Mouse (Mus musculus) embryo, embryonic 11.5 days (tissue): Measurements from ENCODE around the gene Glrx.
A peak's percentile ranks its signal among the peaks of the same experiment; 100 is the strongest.
"Not testable (repeated sequence)": the region's sequence is repeated elsewhere in the genome, so short reads cannot be mapped to it uniquely, and the experiment has no call there.

Source experiments
- DNase-seq: peaks from one replicate; pipeline ENCODE4 v3.0.0-alpha.2; 2012; ENCODE audit warnings: low read depth, low spot score

Gene Glrx

DNA sequence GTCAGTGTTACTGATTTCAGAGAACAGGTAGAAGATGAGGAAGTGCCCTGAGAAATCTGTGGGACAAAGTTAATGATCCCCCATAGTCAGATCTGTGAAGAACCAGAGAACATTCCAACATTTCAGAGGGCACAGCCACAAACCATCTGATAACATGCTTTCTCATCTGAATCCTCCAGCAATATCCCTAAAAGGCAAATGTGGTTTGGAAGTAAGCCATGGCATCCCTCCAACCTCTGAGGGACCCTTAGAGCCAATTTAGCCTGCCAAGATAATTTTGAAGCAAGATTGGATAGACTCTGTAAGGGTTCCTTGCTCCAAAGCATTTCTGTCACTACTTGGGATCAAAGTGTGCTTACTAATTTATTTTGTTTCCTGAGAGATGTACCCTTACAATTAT, 6.2 kb upstream of the Glrx start:
- DNase-seq = no peak

DNA sequence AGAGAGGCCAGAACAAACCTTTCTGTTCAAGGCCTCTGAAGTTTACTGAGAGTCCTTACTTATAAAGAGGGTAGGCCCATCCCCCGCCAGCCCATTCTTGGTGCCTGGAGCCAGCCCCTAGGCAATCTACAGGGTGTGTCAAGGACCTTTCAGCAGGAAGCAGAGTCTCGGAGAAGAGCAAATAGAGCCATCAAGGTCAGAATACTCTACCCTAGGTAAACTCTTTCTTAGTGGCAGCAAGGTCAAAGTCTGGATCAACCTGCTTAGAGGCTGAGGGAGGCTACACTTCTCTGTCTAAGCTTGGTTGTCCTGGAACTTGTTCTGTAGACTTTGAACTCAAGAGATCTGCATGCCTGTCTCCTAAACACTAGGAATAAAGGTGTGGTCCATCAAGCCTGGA, 4.2 kb upstream of the Glrx start:
- no peak for DNase-seq

DNA sequence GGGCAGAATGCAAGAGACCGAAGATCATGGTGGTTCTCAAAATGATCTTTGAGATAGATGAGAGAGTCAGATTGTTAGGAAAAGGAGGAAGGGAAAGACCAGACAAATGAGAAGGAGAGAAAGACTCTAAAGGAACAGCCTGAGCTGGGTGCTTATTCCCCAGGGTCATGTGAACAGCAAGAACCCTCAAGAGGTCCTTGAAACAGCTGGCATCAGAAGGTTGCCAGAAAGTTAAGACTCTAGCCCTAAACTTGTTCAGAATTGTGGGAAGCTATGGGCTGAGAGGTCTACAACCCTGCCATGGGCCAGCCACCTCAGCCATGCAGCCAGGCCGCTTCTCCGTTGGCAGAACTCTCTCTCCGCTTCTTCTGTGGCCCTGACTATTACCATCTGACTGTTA, 1.2 kb upstream of the Glrx start:
- DNase-seq = no peak

DNA sequence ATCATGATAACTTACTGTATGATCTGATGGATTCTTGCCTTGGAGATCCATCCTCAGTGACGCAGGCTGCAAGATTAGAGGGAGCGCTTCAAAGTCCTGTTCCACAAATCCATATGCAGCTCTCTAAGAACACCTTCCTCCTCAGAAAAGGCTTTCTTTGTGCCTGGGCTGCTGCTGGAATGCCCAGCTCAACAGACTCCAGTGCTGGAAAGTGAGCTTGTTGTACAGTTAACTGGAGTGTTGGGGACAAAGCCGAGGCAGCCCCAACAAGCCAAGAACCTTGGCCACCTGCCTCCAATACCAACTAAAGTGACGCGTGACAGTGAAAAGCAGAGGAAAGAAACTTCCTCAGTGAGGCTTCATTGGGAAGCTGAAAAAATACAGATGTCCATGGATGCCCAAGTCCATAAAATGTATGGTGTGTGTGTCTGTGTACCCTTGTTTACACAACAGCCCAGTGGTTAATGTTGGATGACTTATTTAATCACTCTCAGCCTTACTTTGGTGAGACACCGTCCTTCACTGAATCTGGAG, 1.2 kb downstream of the Glrx start:
- DNase-seq = no peak

DNA sequence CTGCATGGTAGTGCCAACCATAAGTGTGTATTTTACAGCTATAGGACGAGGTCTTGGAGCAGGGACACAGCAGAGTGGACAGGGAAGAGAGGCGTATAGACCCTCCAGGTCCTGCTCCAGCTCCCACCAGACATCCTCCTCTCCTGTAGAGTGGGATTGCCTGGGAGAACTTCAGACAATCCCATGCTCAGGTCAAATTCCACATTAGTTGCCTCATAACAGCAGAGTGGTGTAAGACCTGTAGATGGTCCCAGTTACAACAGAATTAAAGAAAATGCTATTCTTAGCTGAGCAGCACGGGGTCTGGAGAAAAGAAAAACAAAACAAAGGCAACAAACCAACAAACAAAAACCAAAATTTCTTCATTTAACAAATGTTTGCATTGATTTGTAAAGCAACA, 2.3 kb downstream of the Glrx start:
- no peak for DNase-seq

DNA sequence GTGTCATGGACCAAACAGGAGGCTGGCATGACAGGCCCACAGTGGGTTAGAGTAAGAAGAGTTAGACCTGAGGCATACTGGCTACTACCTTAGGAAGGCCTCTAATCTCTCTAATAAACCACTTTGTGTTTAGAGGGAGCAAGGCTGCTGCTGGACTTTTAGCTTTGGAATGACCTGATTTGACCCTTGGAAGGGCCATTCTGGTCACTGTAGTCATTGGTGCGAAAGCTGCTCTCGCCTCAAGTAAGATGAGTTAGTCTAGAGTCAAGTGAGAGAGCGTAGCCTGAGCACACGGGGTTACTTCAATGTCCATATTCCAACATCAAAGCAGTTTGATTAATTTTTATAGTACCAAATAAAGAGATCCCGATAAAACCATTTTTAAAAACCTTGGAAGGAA, 3.7 kb downstream of the Glrx start:
- DNase-seq = no peak

DNA sequence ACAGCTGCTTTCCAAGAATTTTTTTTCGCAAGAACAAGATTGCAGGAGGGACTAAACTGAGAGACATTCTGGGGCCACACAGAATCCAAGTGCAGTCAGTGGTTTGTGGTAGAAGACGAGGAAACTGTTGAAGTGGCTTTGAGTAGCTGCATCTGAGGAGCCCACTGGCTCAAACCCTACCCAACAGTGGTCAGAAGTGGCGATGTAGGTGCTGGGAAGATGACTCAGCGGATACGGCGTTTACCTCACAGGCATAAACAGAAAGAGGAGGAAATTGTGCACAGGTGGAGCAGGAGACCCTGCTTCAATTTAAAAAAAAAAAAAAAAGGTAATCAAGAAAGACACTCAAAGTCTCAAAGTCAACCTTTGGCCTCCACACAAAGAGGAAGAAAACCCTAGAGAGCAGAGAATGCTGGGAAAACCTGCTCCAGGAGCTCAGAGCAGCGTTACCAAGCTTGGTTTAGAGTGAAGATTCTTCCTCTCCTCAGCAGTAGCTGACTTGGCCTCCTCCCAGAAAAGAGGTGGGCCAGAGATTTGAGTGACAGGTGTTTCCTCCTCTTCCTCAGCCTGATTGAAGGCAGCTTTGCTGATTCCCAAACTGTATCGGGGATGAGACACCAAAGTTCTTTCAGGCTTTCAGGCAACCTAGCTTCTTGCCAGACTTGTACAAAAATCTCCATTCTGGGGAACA, 4.5 kb downstream of the Glrx start:
- DNase-seq = no peak

- no peak for DNase-seq
Measured at GRCm38 (mm10) chr13:75844833-75845518, 5.3 kb downstream of the Glrx start.

DNA sequence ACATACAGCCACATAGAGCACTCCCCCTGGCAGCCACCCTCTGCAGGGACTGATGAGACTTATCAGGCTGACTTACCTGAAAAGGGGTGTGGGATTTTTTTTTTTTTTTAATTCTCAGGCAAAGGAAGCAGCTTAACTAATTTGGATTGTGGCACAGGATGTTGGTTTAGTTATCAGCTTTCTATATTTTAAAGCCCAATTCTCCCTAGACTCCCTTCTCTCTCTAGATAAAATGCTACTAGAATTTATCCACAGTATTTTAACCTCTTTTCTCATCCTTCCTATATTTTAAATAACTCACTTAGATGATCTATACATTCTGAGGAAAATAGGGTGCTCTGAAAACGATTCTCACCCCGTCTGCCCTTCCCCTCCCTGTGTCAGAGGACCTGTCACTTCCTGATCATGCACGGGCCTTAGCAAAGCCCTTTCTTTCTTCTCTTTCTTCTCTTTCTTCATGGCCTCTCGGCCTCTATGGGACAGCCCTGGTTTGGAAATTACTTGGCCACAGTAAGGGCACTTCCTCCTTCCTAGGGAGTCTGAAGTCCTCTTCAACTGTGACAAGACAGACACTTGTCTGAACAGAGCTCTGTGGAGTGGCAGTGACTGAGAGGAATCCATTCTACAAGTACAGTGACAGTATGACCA, 6.0 kb downstream of the Glrx start:
- no peak for DNase-seq

GRCm38 (mm10) chr13:75847027-75847426, 7.4 kb downstream of the Glrx start:
- DNase-seq = no peak

DNA sequence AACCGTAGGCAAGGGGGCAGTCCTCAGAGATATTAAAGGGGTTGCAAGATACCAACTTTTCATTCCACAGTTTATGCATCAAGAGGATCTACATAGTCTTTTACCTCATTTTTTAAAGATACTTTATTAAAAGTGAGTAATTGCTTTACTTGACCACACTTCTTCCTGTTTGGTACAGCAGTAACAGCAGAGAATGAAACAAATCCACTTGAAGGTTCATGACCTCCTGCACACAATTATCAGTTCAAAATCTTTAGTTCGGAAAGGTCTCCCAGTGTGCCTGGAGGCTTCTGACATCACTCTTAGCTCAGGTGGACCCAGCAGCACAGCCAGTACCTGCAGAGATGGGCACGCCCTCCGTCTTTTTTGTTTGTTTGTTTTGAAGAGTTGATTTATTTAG, 12.4 kb downstream of the Glrx start:
- no peak for DNase-seq

DNA sequence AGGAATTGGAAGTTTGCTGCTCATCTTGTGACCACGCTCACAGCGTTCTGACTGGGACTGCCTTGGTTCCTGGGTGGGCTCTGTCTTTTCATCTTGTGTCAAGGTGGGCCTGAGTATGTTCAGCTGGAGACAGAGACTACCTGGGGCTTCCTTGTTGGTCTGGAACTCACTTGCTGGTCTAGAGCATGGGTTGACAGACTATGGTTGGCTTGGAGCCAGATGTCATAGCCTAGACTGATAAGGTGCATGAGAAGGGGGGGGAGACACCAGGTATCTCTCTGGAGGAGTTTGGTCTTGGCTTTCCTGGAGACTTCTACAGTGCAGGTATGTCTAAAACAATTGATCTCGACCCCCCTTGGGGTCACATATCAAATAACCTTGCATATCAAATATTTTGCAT, 13.4 kb downstream of the Glrx start:
- no peak for DNase-seq

GRCm38 (mm10) chr13:75859264-75859844, 19.7 kb downstream of the Glrx start:
- DNase-seq = no peak

GRCm38 (mm10) chr13:75865486-75866184, 26.0 kb downstream of the Glrx start:
- no peak for DNase-seq

DNA sequence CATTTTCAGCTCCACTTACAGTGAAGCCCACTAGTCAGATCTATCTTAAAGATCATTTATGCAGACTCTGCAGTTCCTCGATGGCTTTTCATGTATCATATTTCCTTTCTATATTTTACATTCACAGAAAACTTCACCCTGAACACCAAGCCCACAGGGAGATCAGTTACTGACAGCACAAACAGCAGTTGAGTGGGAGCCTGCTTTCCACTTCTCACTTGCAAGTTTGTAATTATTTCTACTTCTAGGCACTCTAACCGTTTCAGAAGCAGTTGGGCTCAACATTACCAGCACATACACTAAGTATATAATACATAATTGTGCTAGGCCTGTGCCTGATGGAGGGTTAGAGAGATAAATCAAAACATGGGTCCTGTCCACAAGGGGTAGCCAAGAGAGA, 28.2 kb downstream of the Glrx start:
- no peak for DNase-seq

- DNase-seq = no peak
Measured at GRCm38 (mm10) chr13:75874608-75875376, 35.1 kb downstream of the Glrx start.

DNA sequence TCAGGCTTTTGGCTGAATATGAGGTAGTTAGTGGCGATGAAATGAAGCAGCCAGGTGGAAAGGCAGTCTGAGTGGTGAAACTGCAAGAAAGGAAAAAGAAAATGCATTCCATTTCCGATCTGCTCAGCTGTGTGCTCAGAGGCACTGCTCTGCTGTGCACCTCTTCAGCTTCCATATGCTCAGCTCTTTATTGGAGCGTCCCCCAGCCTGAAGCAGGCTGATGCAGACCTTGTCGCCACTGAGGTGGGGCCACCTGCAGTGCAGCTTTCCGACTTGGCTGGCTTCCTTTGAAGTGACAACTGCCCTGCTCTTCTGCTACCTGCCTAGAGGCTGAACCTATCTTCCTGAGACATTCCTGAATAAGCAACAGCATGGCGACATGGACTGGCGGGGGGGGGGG, 36.5 kb downstream of the Glrx start:
- DNase-seq = not testable (repeated sequence)

- no peak for DNase-seq
Measured at GRCm38 (mm10) chr13:75876592-75876991, 36.9 kb downstream of the Glrx start.

- DNase-seq = peak; percentile 50
Measured at GRCm38 (mm10) chr13:75877907-75878306, 38.2 kb downstream of the Glrx start.

DNA sequence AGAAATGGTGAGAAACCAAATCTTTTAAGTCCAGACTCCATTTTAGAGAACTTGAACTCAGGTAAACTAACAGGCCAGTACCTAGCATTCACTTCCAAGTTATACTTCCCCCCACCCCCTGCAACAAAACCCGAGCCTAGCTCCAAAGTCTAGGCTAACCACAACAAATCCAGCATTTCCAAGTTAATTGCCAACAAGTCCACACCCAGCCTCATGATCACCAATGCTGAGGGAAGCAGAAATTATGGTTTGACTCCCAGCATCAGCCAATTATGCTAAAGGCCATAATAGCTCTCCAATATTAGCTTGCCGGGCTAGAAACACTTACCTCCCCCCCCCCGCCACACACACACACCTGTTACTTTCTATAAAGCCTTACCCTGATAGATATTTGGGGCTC, 40.1 kb downstream of the Glrx start:
- DNase-seq = no peak

- no peak for DNase-seq
Measured at GRCm38 (mm10) chr13:75880501-75880900, 40.8 kb downstream of the Glrx start.
